Mouse (Mus musculus) hindbrain, embryonic 10.5 days (tissue): ENCODE results near the gene Tomm20. TPM values are rescaled to one million over a fixed set of nuclear protein-coding genes. Genes with fewer than 3 reads are reported as not detected.
A peak's percentile ranks its signal among the peaks of the same experiment; 100 is the strongest.
"Not testable (repeated sequence)": the region's sequence is repeated elsewhere in the genome, so short reads cannot be mapped to it uniquely, and the experiment has no call there.

Source experiments
- DNase-seq: peaks from one replicate; pipeline ENCODE4 v3.0.0-alpha.2; 2017; ENCODE audit warnings: low spot score
- H3K27ac ChIP-seq: fragments of 300-500 bp; sonication (generic); 2 replicates; pipeline ENCODE4 v1.5.1; 2016; ENCODE audit warnings: mild to moderate bottlenecking, moderate library complexity
- H3K27me3 ChIP-seq: fragments of 300-500 bp; sonication (generic); 2 replicates; pipeline ENCODE4 v1.6.1; 2016; ENCODE audit warnings: mild to moderate bottlenecking; ENCODE audit not compliant: poor library complexity, insufficient read depth, severe bottlenecking
- H3K36me3 ChIP-seq: fragments of 300-500 bp; sonication (generic); 2 replicates; pipeline ENCODE4 v1.6.1; 2016; ENCODE audit warnings: mild to moderate bottlenecking, moderate library complexity
- H3K4me1 ChIP-seq: fragments of 300-500 bp; sonication (generic); replicated peaks from 2 replicates; pipeline ENCODE4 v1.6.1; 2016; ENCODE audit warnings: mild to moderate bottlenecking
- H3K4me3 ChIP-seq: fragments of 300-500 bp; sonication (generic); 2 replicates; pipeline ENCODE4 v1.5.1; 2016; ENCODE audit warnings: mild to moderate bottlenecking, moderate library complexity
- H3K9me3 ChIP-seq: fragments of 300-500 bp; sonication (generic); 2 replicates; pipeline ENCODE4 v1.6.1; 2016; ENCODE audit warnings: mild to moderate bottlenecking, moderate library complexity
- WGBS: fragments of 180-500 bp; shearing (Covaris S2); methylation state at CpG from one replicate; pipeline ENCODE4 v1.1.7; 2016; 5-methylcytosine and 5-hydroxymethylcytosine counted together
- polyA plus RNA-seq: library from polyadenylated mRNA; unstranded; fragments of >200 nt; fragmentation: Nextera tagmentation; extraction: Ambion mirVana; gene quantifications from 2 replicates; pipeline ENCODE4 v1.2.1, GENCODE M21; 2016

Gene Tomm20
- polyA plus RNA-seq, 1 experiment from 2014 or later, result 250 TPM

- no peak for DNase-seq
- WGBS, result 92% methylated on average over 3 of the region's 3 CpGs
- Histone ChIP-seq H3K9me3 (no peaks in the 10 kb centered on the region), H3K27ac (no peak overlapping the region), H3K36me3 (peaks cover 18% of the 10 kb centered on the region; the same call in 1 of the 2 replicates), H3K4me1 (peaks cover 15% of the 10 kb centered on the region; the same call in 1 of the 2 replicates), H3K27me3 (no peaks in the 10 kb centered on the region), H3K4me3 (no peak overlapping the region)
Observed at GRCm38 (mm10) chr8:126921432-126921831, 24.2 kb downstream of the Tomm20 start.

DNA sequence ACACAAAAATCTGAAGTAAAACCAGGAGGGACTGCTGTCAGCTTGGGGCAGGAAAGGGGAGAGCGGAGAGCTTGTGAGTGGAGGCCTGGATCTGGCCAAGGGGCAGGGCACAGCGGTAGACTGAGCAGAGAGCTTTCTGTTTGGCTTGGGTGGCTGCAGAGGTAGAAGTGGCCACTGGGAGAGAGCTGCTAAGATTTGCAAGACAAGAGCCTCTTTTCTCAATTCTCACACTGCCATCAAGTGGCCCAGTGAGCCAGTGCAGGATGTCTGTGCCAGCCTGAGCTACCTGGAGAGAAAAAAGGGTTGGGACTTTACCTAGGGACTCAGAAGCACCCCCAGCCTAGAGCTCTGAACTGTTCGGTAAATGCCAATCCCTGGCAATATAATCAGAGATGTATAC is 24.8 kb downstream of the Tomm20 start:
- H3K27ac ChIP-seq, result peak overlapping the region; percentile 50; the same call in 1 of the 2 replicates
- no peaks in the 10 kb centered on the region for H3K9me3 ChIP-seq
- H3K36me3 ChIP-seq, result peaks cover 14% of the 10 kb centered on the region; the same call in 1 of the 2 replicates
- peak; percentile 70 for DNase-seq
- WGBS, result 27% methylated on average over 3 of the region's 3 CpGs
- H3K4me3 ChIP-seq, result no peak overlapping the region
- no peaks in the 10 kb centered on the region for H3K27me3 ChIP-seq
- peaks cover 15% of the 10 kb centered on the region; the same call in 1 of the 2 replicates for H3K4me1 ChIP-seq

- no peak overlapping the region for H3K4me3 ChIP-seq
- no peaks in the 10 kb centered on the region for H3K27me3 ChIP-seq
- H3K27ac ChIP-seq, result 0 out of 2 replicates have a peak overlapping the region, but pooled peaks have one; percentile 50
- no peak for DNase-seq
- no peaks in the 10 kb centered on the region for H3K9me3 ChIP-seq
- peaks cover 14% of the 10 kb centered on the region; the same call in 1 of the 2 replicates for H3K36me3 ChIP-seq
- WGBS, result 86% methylated on average over 6 of the region's 6 CpGs
- peaks cover 15% of the 10 kb centered on the region; the same call in 1 of the 2 replicates for H3K4me1 ChIP-seq
Observed at GRCm38 (mm10) chr8:126920386-126920785, 25.3 kb downstream of the Tomm20 start.

- Histone ChIP-seq H3K9me3 (no peaks in the 10 kb centered on the region), H3K4me3 (no peak overlapping the region), H3K4me1 (peaks cover 21% of the 10 kb centered on the region), H3K27ac (0 out of 2 replicates have a peak overlapping the region, but pooled peaks have one; percentile 50), H3K36me3 (0 out of 2 replicates have a peak, but pooled peaks cover 14% of the 10 kb centered on the region), H3K27me3 (no peaks in the 10 kb centered on the region)
- WGBS, result 92% methylated on average over 5 of the region's 5 CpGs
- DNase-seq, result no peak
Observed at GRCm38 (mm10) chr8:126919703-126920102, 25.9 kb downstream of the Tomm20 start.

- H3K27me3 ChIP-seq, result no peaks in the 10 kb centered on the region
- H3K27ac ChIP-seq, result peak overlapping the region; percentile 23; the same call in 1 of the 2 replicates
- peaks cover 25% of the 10 kb centered on the region for H3K4me1 ChIP-seq
- WGBS, result 63% methylated on average over 2 of the region's 2 CpGs
- H3K9me3 ChIP-seq, result no peaks in the 10 kb centered on the region
- H3K36me3 ChIP-seq, result 0 out of 2 replicates have a peak, but pooled peaks cover 14% of the 10 kb centered on the region
- no peak overlapping the region for H3K4me3 ChIP-seq
- DNase-seq, result no peak
Observed at GRCm38 (mm10) chr8:126919255-126919654, 26.4 kb downstream of the Tomm20 start.

DNA sequence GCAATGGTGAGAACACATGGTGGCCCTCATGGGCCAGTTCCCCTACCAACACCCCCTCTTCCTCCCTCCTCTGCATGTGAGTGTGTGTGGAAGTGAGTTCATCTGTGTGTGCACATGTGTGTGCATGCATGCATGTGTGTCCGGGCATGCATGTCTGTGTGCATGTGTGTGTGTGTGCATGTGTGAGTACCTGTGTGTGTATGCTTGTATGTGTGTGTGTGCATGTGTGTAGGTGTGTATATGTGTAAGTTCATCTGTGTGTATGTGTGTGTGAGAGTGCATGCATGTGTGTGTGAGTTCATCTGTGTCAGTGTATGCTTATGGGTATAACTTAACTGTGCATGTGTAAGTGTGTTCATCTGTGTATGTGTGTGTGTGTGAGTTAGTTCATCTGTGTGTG is 27.3 kb downstream of the Tomm20 start:
- H3K36me3 ChIP-seq, result 0 out of 2 replicates have a peak, but pooled peaks cover 11% of the 10 kb centered on the region
- no peak overlapping the region for H3K27ac ChIP-seq
- 93% methylated on average over 1 of the region's 1 CpGs for WGBS
- no peaks in the 10 kb centered on the region for H3K9me3 ChIP-seq
- peaks cover 33% of the 10 kb centered on the region for H3K4me1 ChIP-seq
- no peak for DNase-seq
- H3K4me3 ChIP-seq, result no peak overlapping the region
- H3K27me3 ChIP-seq, result no peaks in the 10 kb centered on the region

DNA sequence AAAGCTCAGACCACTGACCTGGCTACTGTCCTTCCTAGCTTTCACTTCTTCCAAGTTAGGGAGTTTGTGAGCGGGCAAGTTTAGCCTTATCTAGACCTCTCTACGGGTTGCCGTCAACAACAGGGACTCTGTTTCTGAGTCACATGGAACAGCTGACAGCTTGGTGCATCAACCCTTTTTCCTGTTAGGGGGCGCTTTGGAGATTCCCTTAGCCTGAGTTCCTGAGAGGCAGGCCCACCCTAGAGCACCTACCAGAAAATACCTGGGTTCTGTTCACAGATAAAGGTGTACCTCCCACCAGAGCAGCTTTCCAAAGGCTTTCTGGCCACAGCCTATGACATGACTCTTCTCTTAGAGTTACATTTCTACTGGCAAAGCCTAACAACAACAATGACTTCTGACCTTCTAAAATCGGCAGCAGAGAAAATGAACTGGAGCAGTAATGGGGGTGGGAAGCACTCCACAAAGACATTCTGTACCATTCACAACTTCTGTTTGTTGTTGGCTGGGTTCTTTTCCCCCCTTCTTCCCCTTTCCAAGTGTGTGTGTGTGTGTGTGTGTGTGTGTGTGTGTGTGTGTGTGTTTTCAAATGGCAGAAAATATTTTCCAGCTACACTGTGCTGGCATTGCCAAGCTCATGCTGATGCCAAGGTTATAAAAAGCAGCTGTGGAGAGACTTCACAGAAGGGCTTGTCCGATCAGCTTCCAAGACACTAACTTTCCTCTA is 28.3 kb downstream of the Tomm20 start:
- Histone ChIP-seq H3K27ac (no peak overlapping the region), H3K9me3 (no peaks in the 10 kb centered on the region), H3K27me3 (no peaks in the 10 kb centered on the region), H3K36me3 (0 out of 2 replicates have a peak, but pooled peaks cover 1% of the 10 kb centered on the region), H3K4me3 (no peak overlapping the region), H3K4me1 (peaks cover 35% of the 10 kb centered on the region)
- DNase-seq, result no peak
- 64% methylated on average over 6 of the region's 6 CpGs for WGBS

- Histone ChIP-seq H3K36me3 (no peaks in the 10 kb centered on the region), H3K27ac (no peak overlapping the region), H3K4me3 (no peak overlapping the region), H3K27me3 (no peaks in the 10 kb centered on the region), H3K4me1 (peaks cover 35% of the 10 kb centered on the region), H3K9me3 (no peaks in the 10 kb centered on the region)
- DNase-seq, result no peak
- 90% methylated on average over 4 of the region's 4 CpGs for WGBS
Observed at GRCm38 (mm10) chr8:126916611-126917010, 29.0 kb downstream of the Tomm20 start.

- whole genome bisulfite sequencing, result 37% methylated on average over 10 of the region's 10 CpGs
- Histone ChIP-seq H3K4me3 (no peak overlapping the region), H3K27me3 (no peaks in the 10 kb centered on the region), H3K4me1 (peaks cover 27% of the 10 kb centered on the region), H3K27ac (peak overlapping the region; percentile 59), H3K36me3 (no peaks in the 10 kb centered on the region), H3K9me3 (no peaks in the 10 kb centered on the region)
- no peak for DNase-seq
Observed at GRCm38 (mm10) chr8:126914609-126915375, 30.9 kb downstream of the Tomm20 start.

DNA sequence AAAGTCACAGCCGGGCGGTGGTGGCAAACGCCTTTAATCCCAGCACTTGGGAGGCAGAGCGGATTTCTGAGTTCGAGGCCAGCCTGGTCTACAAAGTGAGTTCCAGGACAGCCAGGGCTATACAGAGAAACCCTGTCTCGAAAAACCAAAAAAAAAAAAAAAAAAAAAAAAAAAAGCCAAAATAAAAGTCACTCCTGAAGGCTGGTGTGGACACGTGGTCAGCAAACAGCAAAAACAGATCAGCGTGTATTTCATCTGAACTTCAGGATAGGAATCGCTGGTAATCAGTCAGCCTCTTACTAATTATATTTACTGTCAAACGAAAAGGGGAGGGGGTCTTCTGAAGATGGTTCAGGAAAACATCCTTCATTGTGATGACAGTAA is 31.5 kb downstream of the Tomm20 start:
- not testable (repeated sequence) for H3K4me3 ChIP-seq, H3K36me3 ChIP-seq, H3K9me3 ChIP-seq, DNase-seq, H3K27me3 ChIP-seq
- Histone ChIP-seq H3K4me1 (peaks cover 27% of the 10 kb centered on the region), H3K27ac (peak overlapping the region; percentile 59; the same call in 1 of the 2 replicates)
- 78% methylated on average over 10 of the region's 10 CpGs for WGBS

DNA sequence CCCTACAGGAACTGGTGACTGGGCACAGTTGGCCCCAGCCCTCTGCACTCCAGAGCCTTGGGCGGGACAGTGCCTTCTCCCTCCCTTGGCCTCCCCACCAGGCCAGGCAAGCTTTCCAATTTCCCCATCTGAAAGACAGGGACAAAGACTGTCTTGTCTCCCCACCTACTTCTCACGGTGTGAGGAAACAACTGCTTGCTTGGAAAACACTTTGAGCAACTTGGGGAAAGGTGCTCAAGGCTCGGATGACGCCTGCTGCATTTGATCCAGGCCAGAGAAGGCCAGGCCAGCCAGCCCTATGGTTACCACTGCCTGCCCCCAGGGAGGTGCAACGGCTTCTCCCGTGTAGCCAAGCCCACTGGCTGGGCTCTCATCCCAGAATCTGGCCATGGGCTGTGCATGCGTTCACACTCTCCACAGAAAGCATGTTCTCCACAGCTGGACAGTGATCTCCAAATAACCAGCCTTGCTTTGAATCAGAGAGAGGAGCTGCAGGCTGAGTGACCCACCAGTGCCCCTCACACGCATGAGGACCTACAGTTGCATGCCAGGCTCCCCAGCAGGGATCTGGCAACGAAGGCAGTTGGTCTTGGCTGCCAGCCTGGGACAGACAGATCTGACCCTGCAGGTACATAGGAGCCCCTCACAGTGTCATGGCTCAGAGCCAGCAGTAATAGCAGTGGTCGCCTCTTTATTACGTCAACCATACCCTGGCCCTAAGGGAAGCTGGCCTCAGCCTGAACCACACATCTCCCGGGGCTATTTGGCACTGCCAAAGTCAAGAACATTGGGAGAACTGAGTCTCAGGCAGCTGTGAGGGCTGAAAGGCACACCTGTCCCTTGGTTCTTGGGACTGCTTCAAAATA is 32.2 kb downstream of the Tomm20 start:
- H3K27me3 ChIP-seq, result no peaks in the 10 kb centered on the region
- no peak overlapping the region for H3K4me3 ChIP-seq
- no peak for DNase-seq
- no peaks in the 10 kb centered on the region for H3K36me3 ChIP-seq
- 62% methylated on average over 12 of the region's 12 CpGs for WGBS
- peak overlapping the region; percentile 1 for H3K27ac ChIP-seq
- peaks cover 27% of the 10 kb centered on the region for H3K4me1 ChIP-seq
- H3K9me3 ChIP-seq, result no peaks in the 10 kb centered on the region

DNA sequence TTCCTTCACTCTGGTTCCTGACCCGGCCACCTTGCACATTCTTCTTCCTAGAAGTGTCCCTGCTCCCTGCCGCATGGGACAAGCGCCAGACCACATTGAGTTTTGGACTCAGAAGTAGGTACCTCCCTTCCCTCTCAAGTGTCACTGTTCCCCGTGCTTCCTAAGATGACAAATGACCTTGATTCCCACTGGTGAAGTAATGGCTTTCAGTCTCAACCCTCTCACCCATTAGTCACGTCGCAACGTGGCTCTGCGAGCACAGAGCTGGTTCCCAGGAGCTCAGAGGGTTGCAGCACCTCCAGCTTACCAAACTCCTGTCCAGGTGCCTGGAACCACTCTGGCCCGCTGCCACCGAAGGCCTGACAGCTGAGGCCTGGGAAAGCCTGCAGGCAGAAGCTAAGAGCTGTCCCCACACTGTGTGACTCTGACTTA is 36.3 kb downstream of the Tomm20 start:
- Histone ChIP-seq H3K27ac (no peak overlapping the region), H3K4me1 (peaks cover 18% of the 10 kb centered on the region), H3K27me3 (no peaks in the 10 kb centered on the region), H3K9me3 (no peaks in the 10 kb centered on the region), H3K4me3 (no peak overlapping the region), H3K36me3 (no peaks in the 10 kb centered on the region)
- DNase-seq, result no peak
- 85% methylated on average over 10 of the region's 10 CpGs for WGBS
